Mouse (Mus musculus): Measurements from ENCODE around the gene Dgki.
"Not testable (repeated sequence)": the region's sequence is repeated elsewhere in the genome, so short reads cannot be mapped to it uniquely, and the experiment has no call there.

Gene Dgki

DNA sequence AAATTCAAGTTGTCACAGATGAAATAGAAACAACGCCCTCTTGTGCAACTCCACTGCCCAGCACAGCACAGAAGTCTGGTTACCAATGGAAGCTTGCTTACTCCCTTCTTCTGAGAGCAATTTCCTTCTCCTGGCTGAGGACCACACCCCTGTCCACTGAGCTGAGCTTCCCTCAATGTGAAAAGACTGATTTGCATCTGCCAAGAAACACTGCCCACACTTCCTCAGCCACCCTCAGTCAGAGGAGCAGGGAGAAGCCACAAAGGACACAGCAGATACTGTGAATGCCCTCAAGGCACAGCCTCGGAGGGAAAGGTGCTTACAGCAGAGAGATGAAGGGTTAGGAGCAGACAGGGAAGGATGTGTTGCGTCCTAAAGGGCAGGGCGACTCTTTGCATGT lies 149.9 kb downstream of the Dgki start:
- DNase-seq (ENCODE audit: low read depth, low spot score) = no peak

DNA sequence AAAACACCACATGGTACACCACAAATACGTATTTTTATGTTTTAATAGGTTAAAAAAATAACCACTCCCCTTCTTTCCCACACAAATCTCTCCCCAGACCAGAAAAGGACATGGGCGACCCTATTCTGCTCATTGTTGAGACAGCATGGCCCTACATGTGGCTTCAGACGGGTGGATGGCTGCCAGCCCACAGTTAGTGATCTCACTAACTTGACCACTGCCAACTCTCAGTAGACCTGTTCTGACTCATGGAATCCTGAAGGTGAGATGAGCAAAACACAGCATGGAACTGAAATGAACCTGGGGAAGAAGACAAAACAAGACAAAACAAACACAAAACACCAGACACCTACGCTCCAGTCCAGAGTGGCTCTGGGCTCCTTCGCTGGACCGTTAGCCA lies 150.8 kb downstream of the Dgki start:
- no peak for DNase-seq (ENCODE audit: low read depth, low spot score)

DNA sequence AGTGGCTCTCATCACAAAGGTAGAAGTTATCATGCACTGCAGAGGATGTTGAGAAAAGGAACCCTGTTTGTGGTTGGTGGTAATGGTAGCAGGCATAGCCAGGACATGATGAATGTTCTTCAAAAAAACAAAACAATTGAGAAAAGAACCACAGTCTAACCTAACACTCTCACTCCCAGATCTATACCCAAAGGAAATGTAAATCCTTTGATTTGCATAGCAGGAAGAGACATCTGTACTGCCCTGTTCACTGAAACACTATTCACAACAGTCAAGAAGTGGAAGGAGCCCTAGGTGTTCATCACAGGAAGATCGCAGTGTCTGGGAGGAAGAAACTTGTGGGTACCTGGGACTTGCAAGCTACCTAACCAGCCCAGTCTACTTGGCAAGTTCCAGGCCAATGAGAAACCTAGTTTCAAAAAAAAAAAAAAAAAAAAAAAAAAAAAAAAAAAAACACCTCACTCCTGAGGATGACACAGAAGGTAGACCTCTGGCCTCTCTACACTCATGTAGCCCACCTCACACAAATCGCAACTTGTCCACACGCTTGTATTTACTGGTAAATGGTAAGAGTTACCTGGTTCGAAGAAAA lies 152.5 kb downstream of the Dgki start:
- DNase-seq (ENCODE audit: low read depth, low spot score) = no peak

DNA sequence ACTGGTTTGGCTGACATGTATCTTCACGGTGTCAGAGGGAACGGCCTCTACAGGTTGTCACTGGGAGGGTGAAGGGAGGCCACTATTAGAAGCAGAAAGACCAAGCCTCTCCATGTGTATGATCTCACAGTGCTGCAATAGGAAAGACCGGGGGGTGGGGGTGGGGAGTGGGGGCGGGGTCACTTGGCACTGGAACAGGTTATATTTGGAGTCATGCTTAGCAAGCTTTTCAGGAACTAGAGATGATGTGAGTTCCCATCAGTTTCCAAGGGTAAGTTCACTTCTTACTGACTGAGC lies 156.2 kb downstream of the Dgki start:
- no peak for DNase-seq (ENCODE audit: low read depth, low spot score)

DNA sequence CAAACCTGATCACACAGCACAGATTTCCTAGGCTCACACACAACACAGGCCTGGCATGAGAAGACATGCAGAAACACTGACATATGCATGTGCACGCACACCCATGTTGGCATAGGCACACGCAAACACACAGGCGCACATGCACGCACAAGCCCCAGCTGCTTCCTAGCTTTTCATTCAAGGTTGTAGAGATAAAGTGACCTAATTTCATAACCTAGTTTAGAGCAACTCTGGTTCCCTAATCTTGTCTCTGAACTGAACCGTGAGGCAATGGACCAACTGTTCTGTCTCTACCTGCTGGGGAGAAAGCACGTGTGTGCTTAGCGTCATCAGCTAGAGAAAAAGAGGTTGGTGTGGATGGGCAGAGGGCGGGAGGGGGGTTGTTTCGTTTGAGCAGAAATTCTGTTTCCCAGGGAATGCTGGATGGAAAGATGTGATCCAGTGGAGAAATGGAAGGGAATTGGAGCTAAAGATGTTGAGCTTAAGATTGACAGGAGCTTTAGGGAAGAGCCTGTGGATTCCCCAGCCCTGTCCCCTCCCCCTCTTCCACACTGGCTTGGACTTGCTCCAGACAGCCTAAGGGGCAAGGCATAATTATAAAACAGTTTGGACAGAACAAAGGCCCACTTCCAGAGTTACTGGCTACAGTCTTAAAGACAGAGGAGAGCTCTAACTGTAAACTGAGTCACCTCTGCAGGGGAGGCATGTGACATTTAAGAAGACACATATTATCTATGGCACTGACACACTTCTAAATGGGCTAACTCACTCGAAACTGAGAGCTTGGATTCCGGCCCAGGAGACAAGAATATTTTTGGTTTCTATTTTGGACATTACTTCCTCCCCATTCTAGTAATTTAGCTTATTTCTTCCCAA lies 156.8 kb downstream of the Dgki start:
- DNase-seq (ENCODE audit: low read depth, low spot score) = no peak

DNA sequence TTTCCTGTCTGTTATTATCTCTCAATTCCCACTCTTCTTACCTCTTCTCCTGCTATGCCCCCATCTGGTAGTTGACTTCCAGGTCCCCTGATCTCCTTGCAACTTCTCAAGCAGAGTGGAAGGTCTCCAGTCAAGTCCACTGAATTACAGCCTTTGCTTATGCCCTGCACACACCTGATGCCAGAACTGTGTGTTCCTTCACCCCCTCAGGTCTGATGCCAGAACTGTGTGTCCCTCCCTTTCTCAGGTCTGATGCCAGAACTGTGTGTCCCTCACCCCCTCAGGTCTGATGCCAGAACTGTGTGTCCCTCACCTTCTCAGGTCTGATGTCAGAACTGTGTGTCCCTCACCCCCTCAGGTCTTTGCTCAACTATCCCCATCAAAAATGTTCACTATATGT lies 161.2 kb downstream of the Dgki start:
- DNase-seq (ENCODE audit: low read depth, low spot score) = no peak

DNA sequence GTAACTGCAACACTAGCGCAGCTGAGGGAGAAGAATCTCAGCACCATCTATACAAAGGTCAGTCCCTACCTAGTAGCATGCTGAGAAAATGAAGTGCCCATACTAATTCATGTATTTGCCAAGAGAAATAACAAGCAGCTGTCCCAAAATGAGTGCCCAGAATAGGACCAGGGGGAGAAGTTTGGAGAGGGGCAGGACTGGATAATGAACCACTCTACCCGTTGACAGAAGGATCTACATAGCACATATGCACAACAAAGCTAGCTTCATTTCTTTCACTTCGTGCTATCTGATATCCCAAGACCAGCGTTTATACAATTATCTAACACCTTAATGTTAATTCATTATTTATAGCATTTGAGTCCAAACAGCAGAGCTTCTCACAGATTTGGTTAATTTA lies 168.7 kb downstream of the Dgki start:
- DNase-seq (ENCODE audit: low read depth, low spot score) = no peak

DNA sequence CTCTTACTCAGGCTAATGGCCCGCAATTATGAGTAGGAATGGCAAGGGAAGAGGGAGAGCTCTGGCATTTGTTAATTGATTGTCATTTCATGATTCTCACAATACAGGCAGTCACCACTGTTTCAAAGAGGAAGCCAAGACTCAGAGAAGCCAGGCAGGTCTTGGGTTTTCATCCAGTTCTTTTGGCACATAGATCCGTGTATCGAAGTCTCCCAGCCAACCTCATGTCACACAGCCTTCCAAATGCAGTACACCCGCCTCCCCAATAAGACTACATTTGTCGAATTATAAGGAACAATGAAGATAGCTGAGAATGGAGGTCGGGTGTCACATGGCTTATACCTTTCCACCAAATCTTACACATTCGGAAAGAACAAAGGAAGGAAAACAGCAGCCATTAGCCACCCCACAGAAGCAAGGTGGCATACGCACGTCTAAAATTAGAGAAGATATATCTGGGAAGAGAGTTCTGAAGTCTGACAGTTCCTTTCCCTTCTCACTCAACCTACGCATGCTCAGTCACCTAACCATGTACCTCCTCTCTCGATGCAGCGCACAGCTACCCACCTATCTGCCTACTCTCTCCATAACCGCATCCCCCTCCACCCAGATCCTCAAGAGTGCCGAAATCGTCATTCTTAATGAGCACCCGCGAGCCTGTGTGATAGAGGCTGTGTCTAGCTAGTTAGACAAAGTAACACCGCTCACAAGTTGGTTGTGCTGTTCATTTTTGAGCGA lies 179.4 kb downstream of the Dgki start:
- no peak for DNase-seq (ENCODE audit: low read depth, low spot score)

DNA sequence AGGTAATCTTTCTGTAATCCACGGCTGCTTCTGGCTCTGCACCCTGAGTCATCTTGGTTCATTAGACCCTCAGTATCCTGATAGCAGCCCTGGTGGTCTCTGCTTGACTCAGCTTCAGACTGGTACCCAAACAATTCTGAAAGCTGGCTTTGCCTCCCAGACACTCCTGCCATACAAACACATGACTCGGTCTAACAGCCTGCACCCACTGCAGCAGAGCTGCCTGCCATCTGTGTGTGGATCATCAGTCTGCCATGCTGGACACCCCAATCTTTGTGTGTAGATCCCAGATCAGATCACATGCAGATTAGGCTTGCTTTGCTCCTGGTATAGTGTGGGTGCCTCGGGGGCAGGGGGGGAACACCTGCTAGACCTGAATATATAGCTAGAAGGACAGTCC lies 180.8 kb downstream of the Dgki start:
- no peak for DNase-seq (ENCODE audit: low read depth, low spot score)

DNA sequence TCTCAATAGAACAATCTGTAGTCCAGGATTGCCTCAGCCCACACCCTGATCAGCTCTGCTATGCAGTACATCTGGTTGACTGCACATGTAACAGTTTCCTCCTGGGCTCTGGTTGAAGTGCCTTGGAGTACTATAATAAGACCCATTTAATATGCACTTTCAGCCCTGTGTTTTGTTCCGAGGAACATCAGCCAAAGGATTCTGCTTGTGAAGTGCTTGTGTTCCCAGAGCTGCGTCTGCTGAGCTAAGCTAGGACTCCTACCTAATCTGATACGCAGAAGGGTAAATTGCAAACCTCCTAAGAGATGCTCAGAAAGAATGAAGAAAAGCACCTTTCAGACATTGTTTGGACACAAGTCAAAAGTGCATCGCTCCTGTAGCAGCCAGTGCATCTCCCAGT lies 186.9 kb downstream of the Dgki start:
- no peak for DNase-seq (ENCODE audit: low read depth, low spot score)

DNA sequence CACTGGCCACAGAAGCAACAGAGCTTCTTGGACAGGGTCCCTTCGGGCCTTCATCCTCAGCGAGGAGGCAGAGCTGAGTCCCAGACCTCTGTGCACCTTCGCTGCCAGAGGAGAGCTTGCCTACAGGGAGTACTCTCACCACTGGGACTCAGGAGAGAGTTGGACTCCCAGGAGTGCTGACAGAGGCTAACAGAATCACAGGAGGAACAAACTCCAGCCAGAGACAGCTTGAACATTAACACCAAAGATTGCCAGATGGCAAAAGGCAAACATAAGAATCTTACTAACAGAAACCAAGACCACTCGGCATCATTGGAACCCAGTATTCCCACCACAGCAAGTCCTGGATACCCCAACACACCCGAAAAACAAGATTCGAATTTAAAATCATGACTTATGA lies 193.7 kb downstream of the Dgki start:
- DNase-seq (ENCODE audit: low read depth, low spot score) = not testable (repeated sequence)

DNA sequence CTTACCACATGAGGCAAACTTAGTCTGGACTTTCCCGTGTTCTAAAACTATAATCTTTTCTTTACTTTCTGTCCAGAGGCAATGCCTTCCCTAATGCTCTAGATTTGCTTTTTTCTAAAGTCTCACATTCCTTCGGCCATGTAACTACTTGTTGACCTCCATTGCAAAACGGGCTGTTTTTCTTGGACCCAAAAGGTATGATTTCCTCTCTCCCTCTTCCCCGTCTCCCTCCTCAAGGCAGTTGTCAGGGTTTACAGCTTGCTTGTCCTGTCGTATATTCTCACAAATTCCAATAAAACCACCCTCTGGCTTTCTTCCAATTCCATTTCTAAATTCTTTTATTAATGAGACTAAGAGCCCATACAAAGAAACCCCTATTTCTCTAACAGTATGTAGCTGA lies 199.6 kb downstream of the Dgki start:
- no peak for DNase-seq (ENCODE audit: low read depth, low spot score)

DNA sequence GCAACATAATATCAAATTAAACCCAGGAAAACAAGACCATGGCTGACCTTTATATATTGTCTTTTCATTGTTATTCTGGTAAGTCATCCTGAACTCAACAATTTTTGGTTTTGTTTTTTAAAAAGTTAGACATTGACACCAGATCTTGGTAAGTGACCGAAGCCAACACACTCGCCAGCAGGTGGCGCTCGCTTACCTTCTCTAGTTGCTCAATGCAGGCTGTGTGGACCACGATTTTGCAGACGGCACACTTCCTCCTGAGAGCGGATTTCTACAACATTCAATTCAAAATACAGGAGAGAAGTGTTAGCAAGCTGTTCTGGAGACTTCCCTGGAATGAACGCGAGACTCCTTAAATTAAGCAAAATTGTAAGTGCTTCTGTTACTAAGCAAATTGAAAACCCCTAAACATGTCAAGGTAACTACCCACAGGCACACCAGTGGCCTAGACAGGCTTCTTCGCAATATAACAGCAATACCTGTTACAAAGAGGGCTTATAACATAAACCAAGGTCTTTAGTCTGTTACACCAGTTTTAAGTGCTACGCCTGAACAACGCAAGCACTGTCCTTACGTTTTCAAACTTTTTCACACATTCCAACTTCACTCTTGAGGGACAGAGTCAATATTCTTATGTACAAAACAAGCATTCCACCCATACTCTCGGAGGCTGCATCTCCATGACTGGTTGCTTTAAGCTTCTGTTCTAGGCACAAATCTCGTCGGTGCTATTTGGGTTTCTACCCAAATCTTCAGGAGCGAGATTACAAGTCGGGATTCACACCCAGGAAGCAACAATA lies 202.4 kb downstream of the Dgki start:
- peak; percentile 46 for DNase-seq (ENCODE audit: low read depth, low spot score)

DNA sequence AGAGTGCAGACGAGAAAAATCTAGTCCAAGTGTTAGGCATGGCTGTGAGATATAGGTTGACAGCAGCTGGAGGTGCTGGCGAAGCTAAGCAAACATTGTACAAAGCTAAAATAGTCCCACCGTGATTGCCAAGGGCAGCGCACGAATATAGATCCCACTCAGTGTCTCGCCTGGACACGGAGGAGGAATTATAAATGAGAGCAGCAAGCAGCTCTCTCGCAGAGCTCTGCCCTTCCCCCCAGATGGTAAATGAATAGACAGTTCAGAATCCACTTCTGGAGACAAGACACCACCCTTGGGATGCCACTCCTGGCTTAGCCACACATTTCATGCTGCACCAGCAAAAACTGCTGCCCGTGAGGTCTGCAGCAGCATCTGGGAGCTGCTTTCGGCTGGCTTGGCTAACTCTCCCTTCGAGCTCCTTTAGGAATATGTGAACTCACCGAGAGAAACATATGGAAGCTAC lies 203.1 kb downstream of the Dgki start:
- no peak for DNase-seq (ENCODE audit: low read depth, low spot score)

DNA sequence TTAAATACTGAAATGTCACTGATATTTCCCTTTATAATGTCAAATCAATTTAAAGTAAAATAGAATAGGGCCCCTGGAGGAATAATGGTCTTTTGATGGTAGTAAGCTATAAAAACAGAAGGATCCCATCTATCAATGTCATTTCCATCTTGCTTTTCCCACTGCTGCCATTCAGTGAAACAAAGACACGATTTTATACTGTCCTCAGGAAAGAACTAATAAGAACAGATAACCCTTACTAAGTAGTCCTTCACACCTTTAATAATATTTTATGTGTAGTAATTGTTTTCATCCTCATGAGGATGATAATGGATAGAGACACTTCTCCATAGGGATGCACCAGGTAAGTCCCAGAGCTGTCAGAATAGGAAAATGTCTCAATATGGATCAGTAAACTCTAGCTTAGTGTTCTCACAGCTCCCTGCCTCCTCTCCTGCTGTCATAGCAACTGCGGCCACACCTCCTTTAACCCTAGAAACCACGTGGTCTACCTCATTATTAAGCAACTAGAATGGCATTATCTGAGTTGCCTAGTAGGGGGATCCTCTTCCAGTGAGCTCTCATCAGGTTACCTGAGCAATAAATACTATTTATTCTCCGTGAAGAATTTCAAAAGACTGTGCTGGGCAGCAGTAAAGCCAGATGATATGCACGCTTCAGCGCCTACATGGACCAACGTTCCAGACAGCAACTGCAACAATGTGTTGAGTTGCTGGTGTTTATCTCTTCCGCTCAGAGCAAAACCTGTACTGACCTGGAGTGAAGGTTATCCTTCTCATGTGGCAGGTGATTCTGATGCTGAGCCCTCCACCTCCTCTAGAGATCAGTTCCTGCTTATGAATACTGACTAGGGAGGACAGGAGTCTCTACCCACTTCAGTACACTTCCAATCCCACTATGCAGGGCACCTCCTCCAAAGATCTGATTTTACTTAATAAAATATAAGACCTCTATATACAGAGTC lies 210.6 kb downstream of the Dgki start:
- DNase-seq (ENCODE audit: low read depth, low spot score) = no peak

DNA sequence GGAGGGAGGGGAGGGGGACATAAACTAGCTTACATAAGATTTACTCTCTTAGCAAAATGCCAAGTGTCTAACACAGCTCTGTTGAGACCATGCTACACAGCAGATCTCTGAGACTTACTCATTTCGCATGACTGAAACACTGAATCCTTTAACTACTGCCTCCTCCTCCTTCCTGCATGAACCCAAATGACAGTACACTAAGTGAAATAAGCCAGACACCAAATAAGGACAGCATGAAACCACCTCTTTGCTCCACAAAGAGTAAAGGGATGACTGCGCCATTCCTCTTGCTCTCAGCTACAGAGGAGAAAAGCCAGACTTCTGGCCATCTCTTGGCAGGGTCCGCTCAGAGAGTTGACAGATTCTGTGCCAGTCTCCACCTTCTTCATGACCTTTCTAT lies 217.0 kb downstream of the Dgki start:
- no peak for DNase-seq (ENCODE audit: low read depth, low spot score)

DNA sequence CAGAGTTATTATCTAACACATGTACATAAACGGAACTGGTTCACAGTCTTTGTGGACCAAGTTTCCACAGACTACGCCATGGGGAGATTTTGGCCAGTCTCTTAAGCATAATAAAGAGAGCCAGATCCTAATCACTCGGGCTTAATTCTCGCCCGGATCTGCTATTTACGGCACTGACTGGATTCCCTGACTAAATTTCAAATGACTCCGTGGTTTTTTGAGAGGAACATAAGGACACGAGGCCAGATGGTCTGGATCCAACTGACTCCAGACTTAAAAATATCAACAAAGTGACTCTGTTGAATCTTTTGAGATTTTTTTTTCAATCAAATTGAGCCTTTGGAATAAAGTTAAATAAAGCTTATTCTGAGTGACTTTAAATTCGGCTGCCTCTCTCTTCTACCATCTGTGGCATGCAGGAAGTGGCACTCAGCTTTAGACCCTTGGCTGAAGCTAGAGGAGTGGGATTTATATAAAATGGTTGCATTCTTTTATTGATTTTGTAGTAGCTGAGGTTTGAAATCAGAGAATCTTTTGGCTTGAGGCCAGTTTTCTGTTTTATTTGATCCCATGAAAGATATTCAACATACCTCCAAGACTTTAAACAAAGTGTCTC lies 227.5 kb downstream of the Dgki start:
- DNase-seq (ENCODE audit: low read depth, low spot score) = no peak

DNA sequence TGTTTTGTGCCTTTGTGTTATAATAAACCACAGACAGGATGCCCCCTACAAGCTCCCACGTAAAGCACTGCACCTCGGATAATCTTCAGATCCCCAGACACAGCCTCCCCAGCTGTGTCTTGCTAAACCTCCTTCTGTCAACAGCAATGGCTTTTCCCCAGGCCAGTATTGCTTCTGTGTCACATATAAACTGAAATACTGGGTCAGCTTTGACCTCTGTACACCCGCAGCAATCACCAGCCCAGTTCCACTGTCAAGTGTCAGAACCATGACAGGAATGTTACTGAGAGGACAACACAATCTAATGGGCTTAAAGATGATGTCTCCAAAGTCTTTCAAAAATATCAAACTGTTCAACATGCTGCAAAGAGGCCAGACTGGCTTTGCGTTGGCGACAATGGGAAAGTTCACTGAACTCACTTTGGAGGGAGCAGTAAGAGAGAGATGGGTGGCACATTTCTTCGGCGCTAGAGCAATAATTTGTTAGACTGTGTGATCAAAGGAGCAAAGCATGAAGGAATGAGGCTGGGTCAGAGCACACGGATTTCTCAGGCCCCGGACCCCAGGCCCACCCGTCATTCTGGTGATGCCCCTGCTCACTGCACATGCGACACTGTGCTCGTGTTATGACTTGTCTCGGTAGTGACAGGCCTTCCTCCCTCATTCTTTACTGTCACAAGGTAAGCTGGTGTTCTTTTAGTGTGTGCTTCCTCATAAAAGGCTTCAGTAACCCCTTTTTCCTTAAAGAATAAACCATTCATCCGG lies 230.0 kb downstream of the Dgki start:
- DNase-seq (ENCODE audit: low read depth, low spot score) = no peak

DNA sequence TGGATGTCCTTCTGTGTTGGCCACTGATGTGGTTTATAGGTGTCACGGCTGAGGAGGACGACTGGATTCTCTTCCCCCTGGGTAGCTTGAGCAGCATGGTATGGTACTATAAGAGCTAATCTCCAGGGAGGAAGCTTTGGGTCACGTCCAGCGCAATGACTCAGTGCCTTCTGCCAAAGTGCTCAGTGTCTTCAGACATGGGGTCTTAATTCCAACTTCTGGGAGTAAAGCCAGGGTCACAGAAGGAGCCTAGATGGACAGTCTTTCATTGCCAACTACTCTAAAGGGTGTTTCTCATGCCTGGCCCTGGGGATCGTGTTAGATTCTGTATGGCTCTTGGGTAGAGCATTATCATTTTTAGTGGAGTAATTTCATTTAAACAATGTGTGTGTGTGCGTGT lies 231.2 kb downstream of the Dgki start:
- DNase-seq (ENCODE audit: low read depth, low spot score) = no peak

DNA sequence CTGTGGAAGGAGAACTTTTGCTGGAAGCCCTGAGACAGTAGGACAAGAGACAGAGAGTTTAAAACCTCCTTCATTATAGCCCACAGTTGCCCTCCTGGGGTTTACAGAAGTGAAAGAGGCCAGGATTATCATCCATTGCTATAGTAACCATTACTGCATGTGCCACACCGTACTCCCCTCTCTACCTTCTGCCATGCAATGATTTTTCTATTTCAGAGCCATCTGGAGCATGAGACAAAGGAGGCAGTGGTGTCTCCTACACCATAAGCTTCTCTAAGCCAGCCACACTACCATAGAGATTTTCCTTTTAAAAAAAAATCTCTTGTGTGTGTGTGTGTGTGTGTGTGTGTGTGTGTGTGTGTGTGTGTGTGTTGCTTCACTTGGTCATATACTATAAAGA lies 232.6 kb downstream of the Dgki start:
- DNase-seq (ENCODE audit: low read depth, low spot score) = no peak
